Mouse (Mus musculus) liver, embryonic 14.5 days (tissue): ENCODE results near the gene Stk4.

ENCODE experiments used
- CTCF ChIP-seq: IDR thresholded peaks from 2 replicates; pipeline ENCODE4 v1.5.1; 2016; ENCODE audit warnings: antibody characterized with exemption, low read depth, control low read depth
- EP300 ChIP-seq: IDR thresholded peaks from 2 replicates; pipeline ENCODE4 v1.6.1; 2016; ENCODE audit warnings: antibody characterized with exemption, low read depth

GRCm38 (mm10) chr2:164102366-164102765 is 32.2 kb downstream of the Stk4 start:
- TF ChIP-seq CTCF (no peak), EP300 (no peak)
